Mouse (Mus musculus) midbrain, embryonic 14.5 days (tissue): ENCODE measurements around the gene Otub2. TPM values are rescaled to one million over a fixed set of nuclear protein-coding genes. Genes with fewer than 3 reads are reported as not detected.

Source experiments
- ATAC-seq: fragments of 200-750 bp; cut with Nextera tagmentation; 2 replicates; pipeline ENCODE4 v1.8.0; 2017; ENCODE audit warnings: moderate number of reproducible peaks, moderate library complexity; ENCODE audit not compliant: low FRiP score, low TSS enrichment
- DNase-seq: peaks from one replicate; pipeline ENCODE4 v3.0.0-alpha.2; 2015
- H3K27ac ChIP-seq: fragments of 300-500 bp; sonication (generic); replicated peaks from 2 replicates; pipeline ENCODE4 v1.5.1; 2014; ENCODE audit warnings: mild to moderate bottlenecking, low read depth, low read length, moderate library complexity
- H3K27me3 ChIP-seq: fragments of 300-500 bp; sonication (generic); 2 replicates; pipeline ENCODE4 v1.6.1; 2014; ENCODE audit warnings: low read length, control low read depth, mixed read lengths; ENCODE audit not compliant: control insufficient read depth, insufficient read depth
- H3K36me3 ChIP-seq: fragments of 300-500 bp; sonication (generic); 2 replicates; pipeline ENCODE4 v1.6.1; 2014; ENCODE audit warnings: low read length, control low read depth; ENCODE audit not compliant: control insufficient read depth, insufficient read depth
- H3K4me1 ChIP-seq: fragments of 300-500 bp; sonication (generic); 2 replicates; pipeline ENCODE4 v1.6.1; 2014; ENCODE audit warnings: mild to moderate bottlenecking, antibody characterized with exemption, low read length, control low read depth; ENCODE audit not compliant: control insufficient read depth, insufficient read depth
- H3K4me2 ChIP-seq: fragments of 300-500 bp; sonication (generic); 2 replicates; pipeline ENCODE4 v1.6.1; 2014; ENCODE audit warnings: mild to moderate bottlenecking, low read length, moderate library complexity
- H3K4me3 ChIP-seq: fragments of 300-500 bp; sonication (generic); replicated peaks from 2 replicates; pipeline ENCODE4 v1.5.1; 2014; ENCODE audit warnings: low read depth, low read length
- H3K9ac ChIP-seq: fragments of 300-500 bp; sonication (generic); replicated peaks from 2 replicates; pipeline ENCODE4 v1.6.1; 2014; ENCODE audit warnings: mild to moderate bottlenecking, low read length, moderate library complexity
- H3K9me3 ChIP-seq: fragments of 300-500 bp; sonication (generic); 2 replicates; pipeline ENCODE4 v1.6.1; 2016; ENCODE audit warnings: low read length, control low read depth, mixed read lengths; ENCODE audit not compliant: control insufficient read depth
- WGBS: fragments of 180-500 bp; shearing (Covaris S2); extraction: QIAGEN DNeasy Blood & Tissue Kit; methylation state at CpG from one replicate; pipeline ENCODE4 v1.1.7; 2014; 5-methylcytosine and 5-hydroxymethylcytosine counted together
- polyA plus RNA-seq: library from polyadenylated mRNA; unstranded; fragments of >200 nt; fragmentation: Nextera tagmentation; extraction: Ambion mirVana; gene quantifications from 2 replicates; pipeline ENCODE4 v1.2.1, GENCODE M21; 2014

Gene Otub2
- polyA plus RNA-seq, 1 experiment from 2014 or later: 26.3 TPM

- H3K4me2 ChIP-seq: peak overlapping the region; percentile 93
- no peaks in the 10 kb centered on the region for H3K9me3 ChIP-seq
- peak overlapping the region; percentile 89 for H3K9ac ChIP-seq
- H3K27ac ChIP-seq: peak overlapping the region; percentile 63
- H3K36me3 ChIP-seq: peaks cover 21% of the 10 kb centered on the region
- H3K4me1 ChIP-seq: peaks cover 34% of the 10 kb centered on the region
- H3K4me3 ChIP-seq: peak overlapping the region; percentile 90
- no peaks in the 10 kb centered on the region for H3K27me3 ChIP-seq
- ATAC-seq (no peak; the same call in 1 of the 2 replicates), DNase-seq (no peak)
- WGBS: 11% methylated on average over 33 of the region's 33 CpGs
Observed at GRCm38 (mm10) chr12:103425016-103425728, 36.7 kb downstream of the Otub2 start.

- no peaks in the 10 kb centered on the region for H3K9me3 ChIP-seq
- WGBS: 2% methylated on average over 33 of the region's 33 CpGs
- ATAC-seq (peak; percentile 99), DNase-seq (peak; percentile 98)
- peaks cover 19% of the 10 kb centered on the region for H3K36me3 ChIP-seq
- peak within 1 kb of the TSS; percentile 63 for H3K27ac ChIP-seq
- H3K4me1 ChIP-seq: peaks cover 34% of the 10 kb centered on the region
- H3K9ac ChIP-seq: peak within 1 kb of the TSS; percentile 89
- peak within 1 kb of the TSS; percentile 90 for H3K4me3 ChIP-seq
- H3K4me2 ChIP-seq: peak within 1 kb of the TSS; percentile 93
- H3K27me3 ChIP-seq: no peaks in the 10 kb centered on the region
Observed at GRCm38 (mm10) chr12:103425729-103426470, 37.4 kb downstream of the Otub2 start, which contains the start of gene Ddx24. Gene Ddx24 (minus strand): TSS chr12:103425830.

- no peak overlapping the region for H3K4me3 ChIP-seq
- peaks cover 17% of the 10 kb centered on the region for H3K36me3 ChIP-seq
- H3K9me3 ChIP-seq: no peaks in the 10 kb centered on the region
- no peak for DNase-seq
- no peaks in the 10 kb centered on the region for H3K27me3 ChIP-seq
- H3K4me2 ChIP-seq: no peak overlapping the region
- no peak for ATAC-seq
- no peak overlapping the region for H3K9ac ChIP-seq
- H3K4me1 ChIP-seq: peaks cover 27% of the 10 kb centered on the region
- H3K27ac ChIP-seq: no peak overlapping the region
- 94% methylated on average over 7 of the region's 7 CpGs for WGBS
Observed at GRCm38 (mm10) chr12:103426710-103427109, 38.2 kb downstream of the Otub2 start.

- no peak overlapping the region for H3K9ac ChIP-seq
- H3K27me3 ChIP-seq: no peaks in the 10 kb centered on the region
- no peak for DNase-seq
- H3K9me3 ChIP-seq: no peaks in the 10 kb centered on the region
- H3K4me3 ChIP-seq: no peak overlapping the region
- 83% methylated on average over 2 of the region's 2 CpGs for WGBS
- no peaks in the 10 kb centered on the region for H3K36me3 ChIP-seq
- no peak overlapping the region for H3K27ac ChIP-seq
- H3K4me1 ChIP-seq: no peaks in the 10 kb centered on the region
- no peak for ATAC-seq
- H3K4me2 ChIP-seq: no peak overlapping the region
Observed at GRCm38 (mm10) chr12:103433430-103433829, 44.9 kb downstream of the Otub2 start.

- Histone ChIP-seq H3K4me3 (no peak within 1 kb of the TSS), H3K9me3 (no peaks in the 10 kb centered on the region), H3K36me3 (no peaks in the 10 kb centered on the region), H3K4me2 (no peak within 1 kb of the TSS), H3K27ac (no peak within 1 kb of the TSS), H3K9ac (no peak within 1 kb of the TSS), H3K27me3 (no peaks in the 10 kb centered on the region), H3K4me1 (no peaks in the 10 kb centered on the region)
- 78% methylated on average over 8 of the region's 8 CpGs for WGBS
- DNase-seq (no peak), ATAC-seq (no peak)
Observed at GRCm38 (mm10) chr12:103433986-103434731, 45.7 kb downstream of the Otub2 start, which contains the start of gene Ifi27. Gene Ifi27 (plus strand): TSS chr12:103434211.

- Histone ChIP-seq H3K9ac (no peak overlapping the region), H3K9me3 (no peaks in the 10 kb centered on the region), H3K4me1 (no peaks in the 10 kb centered on the region), H3K27me3 (no peaks in the 10 kb centered on the region), H3K36me3 (no peaks in the 10 kb centered on the region), H3K4me3 (no peak overlapping the region), H3K4me2 (no peak overlapping the region), H3K27ac (no peak overlapping the region)
- ATAC-seq (no peak), DNase-seq (no peak)
Observed at GRCm38 (mm10) chr12:103434861-103435260, 46.4 kb downstream of the Otub2 start.

GRCm38 (mm10) chr12:103437601-103438000 lies 49.1 kb downstream of the Otub2 start:
- Histone ChIP-seq H3K36me3 (no peaks in the 10 kb centered on the region), H3K4me3 (no peak overlapping the region), H3K27ac (no peak overlapping the region), H3K4me1 (no peaks in the 10 kb centered on the region), H3K27me3 (no peaks in the 10 kb centered on the region), H3K9me3 (no peaks in the 10 kb centered on the region), H3K9ac (no peak overlapping the region), H3K4me2 (no peak overlapping the region)
- DNase-seq (no peak), ATAC-seq (no peak)
- 96% methylated on average over 1 of the region's 1 CpGs for WGBS

- 66% methylated on average over 3 of the region's 3 CpGs for WGBS
- Histone ChIP-seq H3K36me3 (no peaks in the 10 kb centered on the region), H3K4me1 (no peaks in the 10 kb centered on the region), H3K4me2 (no peak within 1 kb of the TSS), H3K27me3 (no peaks in the 10 kb centered on the region), H3K4me3 (no peak within 1 kb of the TSS), H3K9ac (no peak within 1 kb of the TSS), H3K9me3 (no peaks in the 10 kb centered on the region), H3K27ac (no peak within 1 kb of the TSS)
- no peak for ATAC-seq
- DNase-seq: no peak
Observed at GRCm38 (mm10) chr12:103443524-103443923, 55.0 kb downstream of the Otub2 start, which contains the start of gene Ifi27l2a. Gene Ifi27l2a (minus strand): TSS chr12:103443680.
